Mouse (Mus musculus): ENCODE results near the gene Qrich2. TPM values are rescaled to one million over a fixed set of nuclear protein-coding genes. Genes with fewer than 3 reads are reported as not detected.

Gene Qrich2
- polyA plus RNA-seq (2012; ENCODE audit: insufficient read depth, low replicate concordance) = not detected in 2 replicates

GRCm38 (mm10) chr11:116466141-116466540 lies at the start of gene Qrich2:
TSS of gene Qrich2 (minus strand) at chr11:116466241.
- Histone ChIP-seq H3K4me1 (peaks cover 10% of the 10 kb centered on the region), H3K9me3 (no peaks in the 10 kb centered on the region; the same call in 1 of the 2 replicates), H3K27me3 (replicated peaks) (peaks cover 33% of the 10 kb centered on the region), H3K4me3 (replicated peaks) (no peak within 1 kb of the TSS), H3K36me3 (replicated peaks; ENCODE audit: low read length) (peaks cover 17% of the 10 kb centered on the region)
- no peak for TF ChIP-seq GATA1 (IDR thresholded peaks at IDR 0.05; ENCODE audit: borderline replicate concordance, low read length)
- no peak for TF ChIP-seq FLI1 (IDR thresholded peaks at IDR 0.05; ENCODE audit: low read length)

GRCm38 (mm10) chr11:116515330-116516020 lies 49.4 kb upstream of the Qrich2 start:
- Histone ChIP-seq H3K4me1 (no peaks in the 10 kb centered on the region), H3K4me3 (replicated peaks) (no peak overlapping the region), H3K27me3 (replicated peaks) (peaks cover 72% of the 10 kb centered on the region), H3K36me3 (replicated peaks; ENCODE audit: low read length) (no peaks in the 10 kb centered on the region), H3K9me3 (peaks cover 18% of the 10 kb centered on the region)
- TF ChIP-seq FLI1 (IDR thresholded peaks at IDR 0.05; ENCODE audit: low read length) (no peak), GATA1 (IDR thresholded peaks at IDR 0.05; ENCODE audit: borderline replicate concordance, low read length) (no peak)

GRCm38 (mm10) chr11:116513531-116514038 lies 47.5 kb upstream of the Qrich2 start:
- H3K4me3 ChIP-seq (replicated peaks) = no peak overlapping the region
- TF ChIP-seq FLI1 (IDR thresholded peaks at IDR 0.05; ENCODE audit: low read length) (no peak), GATA1 (IDR thresholded peaks at IDR 0.05; ENCODE audit: borderline replicate concordance, low read length) (no peak)
- H3K36me3 ChIP-seq (replicated peaks; ENCODE audit: low read length) = no peaks in the 10 kb centered on the region

GRCm38 (mm10) chr11:116512987-116513386 lies 46.9 kb upstream of the Qrich2 start:
- no peak for TF ChIP-seq FLI1 (IDR thresholded peaks at IDR 0.05; ENCODE audit: low read length)
- no peak for TF ChIP-seq GATA1 (IDR thresholded peaks at IDR 0.05; ENCODE audit: borderline replicate concordance, low read length)
- Histone ChIP-seq H3K36me3 (replicated peaks; ENCODE audit: low read length) (no peaks in the 10 kb centered on the region), H3K4me3 (replicated peaks) (no peak overlapping the region), H3K9me3 (peaks cover 25% of the 10 kb centered on the region), H3K4me1 (no peaks in the 10 kb centered on the region), H3K27me3 (replicated peaks) (peaks cover 61% of the 10 kb centered on the region)

More at GRCm38 (mm10) chr11:116513531-116514038, 47.5 kb upstream of the Qrich2 start:
- H3K4me1 ChIP-seq = no peaks in the 10 kb centered on the region
- H3K27me3 ChIP-seq (replicated peaks) = peaks cover 63% of the 10 kb centered on the region
- peaks cover 23% of the 10 kb centered on the region for H3K9me3 ChIP-seq

- no peaks in the 10 kb centered on the region for H3K36me3 ChIP-seq (replicated peaks; ENCODE audit: low read length)
- H3K4me3 ChIP-seq (replicated peaks) = no peak overlapping the region
- peaks cover 62% of the 10 kb centered on the region for H3K27me3 ChIP-seq (replicated peaks)
- H3K4me1 ChIP-seq = no peaks in the 10 kb centered on the region
- TF ChIP-seq FLI1 (IDR thresholded peaks at IDR 0.05; ENCODE audit: low read length) (no peak), GATA1 (IDR thresholded peaks at IDR 0.05; ENCODE audit: borderline replicate concordance, low read length) (no peak)
- peaks cover 30% of the 10 kb centered on the region for H3K9me3 ChIP-seq
Measured at GRCm38 (mm10) chr11:116512154-116512553, 46.1 kb upstream of the Qrich2 start.

- peaks cover 58% of the 10 kb centered on the region for H3K27me3 ChIP-seq (replicated peaks)
- no peak overlapping the region for H3K4me3 ChIP-seq (replicated peaks)
- no peaks in the 10 kb centered on the region for H3K36me3 ChIP-seq (replicated peaks; ENCODE audit: low read length)
- TF ChIP-seq GATA1 (IDR thresholded peaks at IDR 0.05; ENCODE audit: borderline replicate concordance, low read length) = no peak
- TF ChIP-seq FLI1 (IDR thresholded peaks at IDR 0.05; ENCODE audit: low read length) = no peak
- peaks cover 30% of the 10 kb centered on the region for H3K9me3 ChIP-seq
- peaks cover under 1% of the 10 kb centered on the region; the same call in 1 of the 2 replicates for H3K4me1 ChIP-seq
Measured at GRCm38 (mm10) chr11:116511301-116511868, 45.3 kb upstream of the Qrich2 start.

GRCm38 (mm10) chr11:116508689-116509088 lies 42.6 kb upstream of the Qrich2 start:
- no peak for TF ChIP-seq GATA1 (IDR thresholded peaks at IDR 0.05; ENCODE audit: borderline replicate concordance, low read length)
- TF ChIP-seq FLI1 (IDR thresholded peaks at IDR 0.05; ENCODE audit: low read length) = no peak
- Histone ChIP-seq H3K9me3 (peaks cover 30% of the 10 kb centered on the region), H3K4me3 (replicated peaks) (no peak overlapping the region), H3K27me3 (replicated peaks) (peaks cover 58% of the 10 kb centered on the region), H3K4me1 (peaks cover 3% of the 10 kb centered on the region; the same call in 1 of the 2 replicates), H3K36me3 (replicated peaks; ENCODE audit: low read length) (no peaks in the 10 kb centered on the region)

- Histone ChIP-seq H3K4me1 (peaks cover 5% of the 10 kb centered on the region), H3K27me3 (replicated peaks) (peaks cover 37% of the 10 kb centered on the region), H3K36me3 (replicated peaks; ENCODE audit: low read length) (no peaks in the 10 kb centered on the region), H3K4me3 (replicated peaks) (no peak overlapping the region), H3K9me3 (peaks cover 20% of the 10 kb centered on the region)
- TF ChIP-seq FLI1 (IDR thresholded peaks at IDR 0.05; ENCODE audit: low read length) = no peak
- TF ChIP-seq GATA1 (IDR thresholded peaks at IDR 0.05; ENCODE audit: borderline replicate concordance, low read length) = no peak
Measured at GRCm38 (mm10) chr11:116506151-116506875, 40.3 kb upstream of the Qrich2 start.

GRCm38 (mm10) chr11:116505573-116505972 lies 39.5 kb upstream of the Qrich2 start:
- TF ChIP-seq FLI1 (IDR thresholded peaks at IDR 0.05; ENCODE audit: low read length) (no peak), GATA1 (IDR thresholded peaks at IDR 0.05; ENCODE audit: borderline replicate concordance, low read length) (no peak)
- Histone ChIP-seq H3K27me3 (replicated peaks) (peaks cover 33% of the 10 kb centered on the region), H3K36me3 (replicated peaks; ENCODE audit: low read length) (no peaks in the 10 kb centered on the region), H3K9me3 (peaks cover 13% of the 10 kb centered on the region), H3K4me1 (peaks cover 13% of the 10 kb centered on the region), H3K4me3 (replicated peaks) (no peak overlapping the region)
